Mouse (Mus musculus) layer of hippocampus, postnatal 25 days (tissue): ENCODE measurements around the gene D3Ertd751e. TPM values are rescaled to one million over a fixed set of nuclear protein-coding genes. Genes with fewer than 3 reads are reported as not detected.

ENCODE experiments used
- DNase-seq, 2 experiments: peaks; one replicate each; pipeline ENCODE4 v3.0.0; 2022; ENCODE audit warnings: mixed read lengths in 2 of 2, low spot score in 1 of 2; ENCODE audit errors: extremely low spot score in 1 of 2
- total RNA-seq, 2 experiments: library from RNA; stranded (reverse); gene quantifications; 2 replicates each; pipeline ENCODE4 v1.2.3; 2021

D3Ertd751e gene
- 1 to 10 TPM; 8.1 to 8.7 TPM for total RNA-seq

DNA sequence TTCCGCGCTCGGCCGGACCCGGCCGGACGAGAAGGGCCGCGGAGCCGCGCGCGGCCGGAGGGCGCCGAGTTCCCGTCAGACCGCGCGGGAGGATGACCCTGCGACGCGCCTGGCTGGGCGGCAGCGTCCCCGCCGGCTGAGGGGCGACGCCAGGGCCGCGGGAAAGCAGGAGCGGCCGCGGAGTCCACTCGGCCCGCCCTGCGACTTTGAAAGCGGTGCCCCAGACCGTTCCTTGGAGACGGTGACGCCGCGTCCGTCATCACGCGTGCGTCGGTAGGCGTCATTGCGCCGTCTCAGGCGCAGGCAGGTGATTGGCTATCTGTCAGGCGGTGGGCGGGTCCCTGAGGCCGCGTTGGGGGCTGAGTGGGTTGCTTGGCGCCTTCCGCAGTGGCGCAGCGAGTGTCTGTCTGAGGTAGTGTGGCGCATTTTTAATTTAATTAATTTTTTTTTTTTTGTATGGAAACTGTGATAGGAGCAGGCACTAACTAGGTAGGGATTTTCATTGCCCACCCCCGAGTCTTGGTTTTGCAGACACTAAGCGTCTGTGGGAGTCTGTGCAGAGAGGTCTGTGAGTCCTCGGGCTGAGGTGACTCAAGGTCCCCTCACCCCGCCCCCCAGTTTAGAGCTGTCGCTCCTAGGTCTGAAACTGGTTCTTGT lies at the start of gene D3Ertd751e, which contains the start of gene Sclt1:
Gene D3Ertd751e, plus strand, starts transcription at position 334 of the 657 bp plus-strand sequence.
Gene Sclt1, minus strand, starts transcription at position 237 of the 657 bp plus-strand sequence.
- DNase-seq, result peak; percentile 89 to 93

DNA sequence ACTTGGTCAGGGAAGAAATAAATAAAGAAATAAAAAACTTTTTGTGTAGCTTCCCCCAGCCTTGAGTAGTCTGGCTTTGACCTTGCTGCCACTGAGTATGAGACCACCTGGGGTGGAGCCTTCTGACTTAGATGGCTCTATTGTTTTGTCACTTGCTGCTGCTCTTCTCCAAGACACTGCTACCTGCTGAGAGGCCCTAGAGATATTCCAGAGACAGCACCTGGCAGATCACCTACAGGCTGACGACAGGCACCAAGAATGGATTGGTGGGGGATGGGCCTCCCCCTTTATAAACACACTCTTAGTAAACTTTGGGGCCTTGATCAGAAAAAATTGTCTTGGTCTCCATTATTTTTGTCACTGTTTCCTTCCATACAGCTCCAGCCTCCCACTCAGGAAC lies 46.7 kb upstream of the D3Ertd751e start:
- DNase-seq, result no peak

DNA sequence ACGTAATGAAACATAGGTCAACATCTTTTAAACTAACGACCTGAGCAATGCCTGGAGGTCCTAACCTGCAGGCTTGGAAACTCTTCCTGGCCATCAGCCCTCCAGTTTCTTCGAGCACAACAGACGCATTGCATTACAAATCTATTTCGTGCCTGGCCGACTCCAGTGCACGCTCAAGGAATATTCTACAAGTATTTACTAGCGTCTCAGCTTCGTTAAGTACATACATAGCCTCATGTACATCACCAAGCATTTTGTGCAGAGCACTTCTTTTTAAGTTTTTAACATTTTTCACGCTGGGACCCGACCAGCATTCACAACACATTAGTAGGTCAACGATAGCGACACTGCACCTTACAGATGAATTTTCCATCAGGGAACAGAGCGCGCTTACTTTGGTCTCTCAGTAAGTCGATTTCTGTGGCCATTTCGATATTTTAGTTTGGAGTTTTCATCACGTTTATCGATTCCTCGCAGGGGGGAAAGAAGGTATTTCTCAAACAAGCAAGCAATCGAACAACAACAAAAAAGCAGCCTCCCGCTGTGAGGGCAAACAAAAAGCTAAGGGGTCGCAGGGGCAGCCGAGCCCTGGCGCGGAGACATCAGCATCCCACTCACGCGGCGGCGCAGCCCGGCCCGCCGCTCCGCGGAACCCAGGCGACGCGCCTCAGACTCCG lies 672 bp upstream of the D3Ertd751e start:
- peak; percentile 6 to 10 for DNase-seq

DNA sequence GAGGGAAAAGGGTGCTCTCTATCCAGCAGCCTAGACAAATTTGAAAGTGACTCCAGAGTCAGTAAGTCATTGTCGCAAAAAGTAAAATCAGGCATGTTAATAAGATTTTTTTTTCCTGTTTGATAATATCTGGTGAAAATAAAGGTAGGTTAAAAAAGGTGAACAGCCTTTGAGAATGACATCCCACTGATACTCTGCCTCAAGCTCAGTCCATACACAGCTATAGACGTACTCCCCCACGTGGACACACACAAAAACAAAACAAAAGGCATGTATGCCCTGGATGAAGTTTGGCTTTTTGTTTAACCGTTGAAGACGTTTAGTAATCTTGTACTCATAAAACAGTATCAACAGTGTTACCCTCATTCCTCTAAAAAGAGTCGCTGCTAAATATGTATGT lies 1.0 kb downstream of the D3Ertd751e start:
- DNase-seq, result no peak

DNA sequence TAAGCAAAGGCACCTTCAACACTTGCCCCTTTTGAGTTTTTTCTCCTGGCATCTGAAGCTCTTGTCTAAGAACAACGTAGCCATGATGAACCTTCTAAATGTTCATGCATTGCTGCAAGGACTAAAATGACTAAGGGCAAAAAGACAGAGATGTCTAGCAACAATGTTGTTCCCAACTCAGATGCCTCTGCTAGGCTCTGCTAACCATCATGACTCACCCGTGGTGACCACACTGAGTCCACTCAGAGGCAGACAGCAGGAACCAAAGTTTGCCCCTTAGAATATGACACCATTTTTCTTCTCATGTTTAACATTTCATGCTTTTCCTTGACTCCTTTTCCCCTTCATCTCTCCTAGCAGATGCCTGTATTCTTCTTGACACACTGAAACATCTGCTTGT lies 12.1 kb downstream of the D3Ertd751e start:
- no peak for DNase-seq

DNA sequence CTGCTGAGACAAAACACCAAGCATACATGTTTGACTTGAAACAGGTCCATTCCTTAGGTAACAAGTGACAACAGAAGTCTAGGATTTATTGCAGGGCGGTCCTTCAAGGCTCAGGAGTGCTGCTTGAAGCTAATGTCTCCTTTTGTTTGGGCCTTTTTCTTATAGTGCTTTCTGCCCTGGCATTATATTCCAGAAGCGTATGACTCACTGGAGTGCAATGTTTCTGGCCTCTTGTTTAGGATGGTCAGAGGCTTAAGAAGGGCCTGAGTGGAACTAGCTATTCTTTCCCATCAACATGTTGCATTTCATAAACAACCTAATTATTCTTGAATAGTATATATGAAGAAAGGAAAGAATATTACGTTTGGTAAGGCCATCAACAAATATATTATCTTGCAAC lies 19.7 kb downstream of the D3Ertd751e start:
- DNase-seq, result no peak

DNA sequence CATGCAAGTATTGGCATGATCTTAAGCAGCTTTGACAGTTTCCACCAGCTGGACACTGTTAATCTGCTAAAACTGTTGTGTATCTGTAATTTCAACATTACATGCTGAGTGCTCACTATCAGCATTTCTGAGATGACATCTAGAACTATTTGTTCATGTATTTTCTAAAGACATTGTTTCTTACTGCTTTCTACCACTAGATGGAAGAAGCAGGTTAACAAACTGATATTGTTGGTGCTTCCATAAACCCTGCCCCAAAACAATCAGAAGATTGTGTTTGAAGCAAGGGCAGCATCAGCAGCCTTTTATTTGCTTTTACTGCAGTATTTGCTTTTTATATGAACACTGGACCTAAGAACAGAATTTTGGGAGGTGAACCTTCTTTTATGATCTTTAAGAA lies 70.0 kb downstream of the D3Ertd751e start:
- no peak for DNase-seq

Other genes with a start within 250 kb of the D3Ertd751e start
- gene Jade1, start 186.9 kb upstream of the D3Ertd751e start, total RNA-seq, result 10 to 100 TPM; 23.9 to 26.7 TPM
- 10 to 100 TPM; 11.8 to 18.6 TPM for gene Sclt1, start 97 bp upstream of the D3Ertd751e start, total RNA-seq